Mouse (Mus musculus) testis, adult 2 months (tissue): ENCODE results near the gene Cog1.

Experiments
- CTCF ChIP-seq: fragments of 200-500 bp; IDR thresholded peaks from 2 replicates; pipeline ENCODE4 v1.5.1; 2012; ENCODE audit warnings: low read depth, mild to moderate bottlenecking, inconsistent platforms, low read length, moderate library complexity; ENCODE audit not compliant: control insufficient read depth, insufficient read depth, insufficient replicate concordance
- POLR2A ChIP-seq: fragments of 200-500 bp; IDR thresholded peaks from 2 replicates; pipeline ENCODE4 v1.6.1; 2012; ENCODE audit warnings: low read depth, mild to moderate bottlenecking, inconsistent platforms, low read length, moderate library complexity; ENCODE audit not compliant: control insufficient read depth

DNA sequence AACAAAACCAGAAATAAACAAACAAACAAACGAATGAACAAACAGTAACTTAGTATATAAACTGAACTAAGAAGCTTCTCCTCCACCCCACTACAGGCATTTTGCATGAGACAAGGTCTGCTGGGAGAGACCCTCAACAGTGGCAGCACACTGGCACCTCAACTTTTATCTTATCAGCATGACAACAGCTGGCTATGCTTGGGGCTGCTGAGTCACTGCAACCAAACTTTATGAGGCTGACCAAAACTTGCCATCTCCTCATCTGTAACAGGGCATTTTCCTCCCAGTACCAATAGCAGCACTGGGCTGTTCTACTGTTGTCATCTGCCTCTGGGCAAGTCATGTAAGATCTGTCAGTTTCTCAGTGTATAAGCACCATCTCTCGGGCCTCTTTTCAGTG is 32.0 kb downstream of the Cog1 start:
- TF ChIP-seq CTCF = no peak
- TF ChIP-seq POLR2A = no peak
